Mouse (Mus musculus) heart, postnatal 0 days (tissue): ENCODE data around the gene Nubp2.

Source experiments
- CTCF ChIP-seq: IDR thresholded peaks from 2 replicates; pipeline ENCODE4 v1.5.1; 2016; ENCODE audit warnings: antibody characterized with exemption, control low read depth, low read depth
- EP300 ChIP-seq: IDR thresholded peaks from 2 replicates; pipeline ENCODE4 v1.6.1; 2016; ENCODE audit warnings: antibody characterized with exemption, low read depth

- TF ChIP-seq CTCF (no peak), EP300 (no peak)
Measured at GRCm38 (mm10) chr17:24850773-24851127, 35.4 kb downstream of the Nubp2 start.
